Mouse (Mus musculus) limb, embryonic 14.5 days (tissue): ENCODE results near the gene Gm20422. TPM values are rescaled to one million over a fixed set of nuclear protein-coding genes. Genes with fewer than 3 reads are reported as not detected.

Experiments used
- ATAC-seq: fragments of 200-750 bp; cut with Nextera tagmentation; 2 replicates; pipeline ENCODE4 v1.8.0; 2017; ENCODE audit warnings: low read depth, moderate number of reproducible peaks, moderate TSS enrichment; ENCODE audit not compliant: low FRiP score
- DNase-seq: peaks from one replicate; pipeline ENCODE4 v3.0.0-alpha.2; 2015; ENCODE audit warnings: low spot score
- H3K27ac ChIP-seq: fragments of 300-500 bp; sonication (generic); replicated peaks from 2 replicates; pipeline ENCODE4 v1.5.1; 2014; ENCODE audit warnings: low read depth, mild to moderate bottlenecking, low read length, moderate library complexity, mixed read lengths
- H3K27me3 ChIP-seq: fragments of 300-500 bp; sonication (generic); 2 replicates; pipeline ENCODE4 v1.6.1; 2014; ENCODE audit warnings: low read length, mixed read lengths; ENCODE audit not compliant: control insufficient read depth, insufficient read depth
- H3K36me3 ChIP-seq: fragments of 300-500 bp; sonication (generic); 2 replicates; pipeline ENCODE4 v1.6.1; 2014; ENCODE audit warnings: mild to moderate bottlenecking, low read length, moderate library complexity, mixed read lengths; ENCODE audit not compliant: control insufficient read depth, insufficient read depth
- H3K4me1 ChIP-seq: fragments of 300-500 bp; sonication (generic); 2 replicates; pipeline ENCODE4 v1.6.1; 2014; ENCODE audit warnings: antibody characterized with exemption, low read length, mixed read lengths; ENCODE audit not compliant: control insufficient read depth, insufficient read depth
- H3K4me2 ChIP-seq: fragments of 300-500 bp; sonication (generic); replicated peaks from 2 replicates; pipeline ENCODE4 v1.6.1; 2014; ENCODE audit warnings: low read depth, mild to moderate bottlenecking, low read length, moderate library complexity; ENCODE audit not compliant: severe bottlenecking
- H3K4me3 ChIP-seq: fragments of 300-500 bp; sonication (generic); replicated peaks from 2 replicates; pipeline ENCODE4 v1.5.1; 2014; ENCODE audit warnings: low read length
- H3K9ac ChIP-seq: fragments of 300-500 bp; sonication (generic); 2 replicates; pipeline ENCODE4 v1.6.1; 2014; ENCODE audit warnings: mild to moderate bottlenecking, low read depth, low read length, moderate library complexity; ENCODE audit not compliant: severe bottlenecking
- H3K9me3 ChIP-seq: fragments of 300-500 bp; sonication (generic); 2 replicates; pipeline ENCODE4 v1.6.1; 2016; ENCODE audit warnings: low read length; ENCODE audit not compliant: control insufficient read depth
- POLR2A ChIP-seq: fragments of 200-500 bp; IDR thresholded peaks from 2 replicates; pipeline ENCODE4 v1.8.0; 2012; ENCODE audit warnings: inconsistent platforms, mild to moderate bottlenecking, moderate library complexity, borderline replicate concordance; ENCODE audit not compliant: insufficient read depth, insufficient read length; ENCODE audit errors: extremely low read depth
- WGBS: fragments of 180-500 bp; shearing (Covaris S2); extraction: QIAGEN DNeasy Blood & Tissue Kit; methylation state at CpG from one replicate; pipeline ENCODE4 v1.1.7; 2014; 5-methylcytosine and 5-hydroxymethylcytosine counted together
- polyA plus RNA-seq, 2 experiments: library from polyadenylated mRNA; depleted of rRNA in 1 of 2; stranded (reverse) in 1 of 2; unstranded in 1 of 2; fragments of >200 nt; fragmentation: Nextera tagmentation in 1 of 2; extraction: Ambion mirVana in 1 of 2; gene quantifications; 2 replicates each; pipeline versions ENCODE4 v1.2.1 to v1.2.3; 2012 to 2014

The Gm20422 gene
- polyA plus RNA-seq, 2 experiments: 0.62 to 1.1 TPM

DNA sequence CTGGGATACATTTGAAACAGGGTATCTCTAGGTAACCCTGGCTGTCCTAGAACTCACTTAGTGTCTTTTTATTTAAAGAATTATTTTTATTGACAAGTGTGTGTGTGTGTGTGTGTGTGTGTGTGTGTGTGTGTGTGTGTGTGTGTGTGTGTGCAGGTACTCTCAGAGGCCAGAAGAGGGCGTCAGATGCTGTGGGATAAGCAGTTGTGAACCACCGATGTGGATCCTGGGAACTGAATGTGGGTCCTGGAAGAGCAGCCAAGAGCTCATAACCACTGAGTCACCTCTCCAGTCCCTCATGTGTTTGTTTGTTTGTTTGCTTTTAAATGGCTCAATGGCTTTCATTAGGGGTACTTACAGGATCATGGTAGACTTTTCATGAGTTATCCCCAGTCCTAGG is 40.2 kb upstream of the Gm20422 start:
- H3K9me3 ChIP-seq: no peaks in the 10 kb centered on the region
- DNase-seq (no peak), ATAC-seq (no peak)
- WGBS: 100% methylated on average over 2 of the region's 2 CpGs
- H3K27me3 ChIP-seq: no peaks in the 10 kb centered on the region
- no peak overlapping the region for H3K4me3 ChIP-seq
- no peaks in the 10 kb centered on the region for H3K4me1 ChIP-seq
- H3K36me3 ChIP-seq: peaks cover 25% of the 10 kb centered on the region
- no peak overlapping the region for H3K27ac ChIP-seq
- TF ChIP-seq POLR2A: no peak
- no peak overlapping the region for H3K9ac ChIP-seq
- no peak overlapping the region for H3K4me2 ChIP-seq

DNA sequence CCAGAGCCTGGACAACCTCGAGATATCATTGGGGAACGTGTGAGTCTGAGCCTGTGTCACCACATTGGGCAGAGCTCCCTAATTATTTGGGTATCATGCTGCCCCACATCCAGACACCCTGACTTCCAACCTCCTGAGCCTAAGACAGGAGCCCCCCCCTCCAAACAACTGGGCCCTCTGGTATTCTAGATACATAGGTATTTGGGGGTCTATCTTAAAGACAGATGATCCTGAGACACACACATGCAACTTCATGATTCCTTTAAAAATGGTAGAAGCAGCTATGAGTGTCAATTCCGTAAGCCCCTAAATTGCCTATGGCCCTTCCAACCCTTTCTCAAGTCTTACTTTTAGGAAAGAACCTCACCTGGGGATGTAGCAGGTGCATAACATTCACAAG is 35.1 kb upstream of the Gm20422 start:
- Histone ChIP-seq H3K36me3 (peaks cover 38% of the 10 kb centered on the region), H3K4me2 (no peak overlapping the region)

DNA sequence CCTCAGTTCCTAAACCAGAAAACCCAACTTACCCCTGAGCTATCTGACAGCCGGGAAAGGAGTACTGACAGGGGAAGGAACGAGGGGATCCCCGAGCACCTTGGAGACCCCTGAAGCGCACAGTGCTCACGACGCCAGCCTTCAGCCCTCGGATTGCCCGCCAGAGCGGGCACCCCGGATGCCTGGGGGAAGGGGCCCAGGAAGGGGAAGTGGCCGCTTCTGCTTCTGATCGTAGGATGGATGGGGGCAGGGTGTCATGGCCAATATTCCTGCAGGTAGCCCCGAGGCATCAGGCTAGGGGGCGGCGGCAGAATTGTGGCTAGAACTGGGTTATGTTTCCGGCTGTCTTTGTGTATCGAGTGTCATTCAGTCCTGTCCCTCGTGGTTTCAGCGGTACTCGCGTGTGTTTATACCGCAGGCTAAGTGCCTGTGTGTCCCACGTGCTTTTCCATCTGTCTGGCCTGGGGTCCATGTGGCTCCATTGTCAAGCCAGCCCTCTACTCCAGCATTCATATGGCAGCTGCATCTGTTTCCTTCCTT is 34.2 kb upstream of the Gm20422 start:
- Histone ChIP-seq H3K9me3 (no peaks in the 10 kb centered on the region), H3K9ac (peak overlapping the region; percentile 58), H3K4me1 (peaks cover 10% of the 10 kb centered on the region; the same call in 1 of the 2 replicates), H3K27ac (no peak overlapping the region), H3K4me2 (peak overlapping the region; percentile 75), H3K27me3 (no peaks in the 10 kb centered on the region), H3K36me3 (peaks cover 46% of the 10 kb centered on the region), H3K4me3 (peak overlapping the region; percentile 53)
- no peak for TF ChIP-seq POLR2A
- DNase-seq (peak; percentile 15), ATAC-seq (peak; percentile 14; the same call in 1 of the 2 replicates)
- WGBS: 2% methylated on average over 23 of the region's 23 CpGs

More for the DNA sequence above, 35.1 kb upstream of the Gm20422 start:
- no peak overlapping the region for H3K27ac ChIP-seq
- no peaks in the 10 kb centered on the region for H3K27me3 ChIP-seq
- H3K4me3 ChIP-seq: no peak overlapping the region
- 59% methylated on average over 3 of the region's 3 CpGs for WGBS
- H3K9ac ChIP-seq: no peak overlapping the region
- ATAC-seq: no peak
- DNase-seq: no peak
- peaks cover 10% of the 10 kb centered on the region; the same call in 1 of the 2 replicates for H3K4me1 ChIP-seq
- TF ChIP-seq POLR2A: no peak
- no peaks in the 10 kb centered on the region for H3K9me3 ChIP-seq

DNA sequence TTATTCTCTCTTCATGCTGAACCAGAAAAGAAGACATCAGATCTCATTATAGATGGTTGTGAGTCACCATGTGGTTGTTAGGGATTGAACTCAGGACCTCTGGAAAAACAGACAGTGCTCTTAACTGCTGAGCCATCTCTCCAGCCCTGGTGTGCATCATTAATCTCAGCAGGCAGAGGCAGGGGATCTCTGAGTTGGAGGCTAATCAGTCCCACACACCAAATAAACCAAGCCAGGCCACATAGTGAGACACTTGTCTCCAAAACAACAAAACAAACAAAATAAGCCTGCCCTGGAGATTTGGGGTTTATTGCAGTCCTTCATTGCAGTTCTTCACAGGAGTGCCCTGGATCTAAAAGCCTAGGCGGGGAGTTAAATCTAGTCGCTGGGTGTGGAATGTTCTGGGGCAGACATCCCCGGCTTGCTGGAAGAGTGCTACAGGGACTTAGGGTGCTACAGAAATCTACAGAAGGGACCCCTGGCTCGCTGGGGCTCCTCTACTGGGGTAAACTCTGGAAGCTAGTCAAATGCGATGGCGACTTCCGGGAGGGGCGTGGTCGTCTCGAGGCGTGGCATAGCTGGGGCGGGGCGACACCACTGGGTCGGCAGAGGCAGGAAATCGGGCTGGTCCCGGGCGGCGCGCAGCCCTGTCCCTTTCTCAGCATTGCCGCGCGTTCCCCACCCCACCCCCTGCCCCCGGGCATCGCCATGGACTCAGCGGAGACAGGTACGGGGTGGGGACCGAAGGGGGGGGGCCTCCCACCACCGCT is 33.6 kb upstream of the Gm20422 start, which contains the start of gene Gmip:
Gene Gmip (plus strand): TSS at position 586 of the 770 bp plus-strand sequence.
- WGBS: 4% methylated on average over 28 of the region's 28 CpGs
- DNase-seq (peak; percentile 72), ATAC-seq (peak; percentile 66)
- H3K4me3 ChIP-seq: peak within 1 kb of the TSS; percentile 53
- peak within 1 kb of the TSS; percentile 58 for H3K9ac ChIP-seq
- no peaks in the 10 kb centered on the region for H3K27me3 ChIP-seq
- peaks cover 10% of the 10 kb centered on the region; the same call in 1 of the 2 replicates for H3K4me1 ChIP-seq
- no peaks in the 10 kb centered on the region for H3K9me3 ChIP-seq
- peak within 1 kb of the TSS; percentile 75 for H3K4me2 ChIP-seq
- TF ChIP-seq POLR2A: no peak
- peaks cover 47% of the 10 kb centered on the region for H3K36me3 ChIP-seq
- no peak within 1 kb of the TSS for H3K27ac ChIP-seq

DNA sequence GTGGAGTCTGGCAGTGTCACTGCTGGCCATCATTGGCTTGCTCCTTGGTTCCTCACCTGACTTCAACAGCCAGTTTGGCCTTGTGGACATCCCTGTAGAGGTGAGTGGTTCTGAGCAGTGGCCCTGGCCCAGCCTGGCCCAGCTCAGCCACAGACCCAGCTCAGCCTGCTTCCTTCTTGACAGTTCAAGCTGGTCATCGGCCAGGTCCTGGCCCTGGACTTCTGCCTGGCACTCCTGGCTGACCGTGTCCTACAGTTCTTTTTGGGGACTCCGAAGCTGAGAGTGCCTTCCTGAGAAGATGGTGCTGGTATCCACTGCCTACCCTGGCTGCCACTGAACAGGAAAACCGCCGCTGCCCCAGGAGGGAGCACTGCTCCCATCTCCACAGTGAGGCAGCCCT is 32.5 kb upstream of the Gm20422 start:
- ATAC-seq: no peak

More for the DNA sequence above, 32.5 kb upstream of the Gm20422 start:
- Histone ChIP-seq H3K27me3 (no peaks in the 10 kb centered on the region), H3K4me1 (peaks cover 10% of the 10 kb centered on the region; the same call in 1 of the 2 replicates), H3K4me2 (no peak overlapping the region), H3K9me3 (no peaks in the 10 kb centered on the region), H3K27ac (no peak overlapping the region), H3K36me3 (peaks cover 57% of the 10 kb centered on the region), H3K9ac (no peak overlapping the region), H3K4me3 (no peak overlapping the region)
- no peak for DNase-seq
- 96% methylated on average over 5 of the region's 5 CpGs for WGBS
- no peak for TF ChIP-seq POLR2A
